Mouse (Mus musculus) bone marrow, adult 2 months (tissue): Measurements from ENCODE around the gene Hmox2.

ENCODE experiments used
- CTCF ChIP-seq: fragments of 200-500 bp; IDR thresholded peaks from 2 replicates; pipeline ENCODE4 v1.5.1; 2011; ENCODE audit warnings: low read length, control low read depth; ENCODE audit not compliant: control insufficient read depth, insufficient read depth
- POLR2A ChIP-seq: fragments of 200-500 bp; IDR thresholded peaks from 2 replicates; pipeline ENCODE4 v1.6.1; 2011; ENCODE audit warnings: low read depth, mild to moderate bottlenecking, control low read depth, low read length, borderline replicate concordance; ENCODE audit not compliant: control insufficient read depth

GRCm38 (mm10) chr16:4726528-4727128, 467 bp downstream of the Hmox2 start:
- no peak for TF ChIP-seq CTCF
- TF ChIP-seq POLR2A, result no peak
